Mouse (Mus musculus): ENCODE measurements around the gene Rnf167. TPM values are rescaled to one million over a fixed set of nuclear protein-coding genes. Genes with fewer than 3 reads are reported as not detected.

Rnf167 gene
- polyA plus RNA-seq, 1 experiment from 2014 or later = 129 TPM

DNA sequence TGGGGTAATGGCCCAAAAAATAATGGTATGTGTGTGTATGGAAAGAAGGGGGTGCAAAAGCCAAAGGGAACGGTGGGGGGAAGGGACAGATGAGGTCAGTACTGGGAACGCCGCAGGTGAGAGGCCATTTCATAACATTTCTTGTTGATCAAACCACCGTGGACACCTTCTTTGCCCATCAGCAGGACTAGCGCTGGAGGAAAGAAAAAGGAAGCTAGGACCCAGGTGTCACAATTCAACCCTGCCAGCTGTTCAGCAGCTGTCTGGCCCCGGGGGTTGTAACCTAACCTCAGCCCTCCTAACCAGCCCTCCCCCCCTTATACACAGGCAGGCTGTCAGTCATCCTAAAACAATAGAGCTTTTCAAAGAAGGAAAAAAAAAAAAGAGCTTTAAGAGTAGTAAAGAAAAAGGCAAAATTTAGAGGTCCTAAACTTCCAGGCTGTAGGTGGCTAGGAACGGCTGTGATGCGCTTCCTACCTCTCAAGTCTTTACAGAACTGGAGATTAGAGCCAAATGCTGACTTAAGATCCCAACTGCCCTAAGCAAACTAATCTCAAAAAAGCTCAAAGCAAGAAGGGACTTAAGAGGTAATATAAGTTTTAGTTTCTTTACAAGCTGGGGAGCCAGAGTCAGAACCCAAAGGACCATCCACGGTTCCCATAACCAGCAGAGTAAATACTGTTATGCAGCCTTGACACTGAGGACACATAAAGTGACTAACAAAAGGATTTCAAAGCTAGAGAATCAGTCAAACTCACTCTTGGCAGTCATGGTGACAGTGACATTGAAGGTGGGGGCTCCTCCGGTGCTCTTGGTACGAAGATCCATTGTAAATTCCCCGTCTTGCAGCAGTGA, 5.2 kb downstream of the Rnf167 start:
- Histone ChIP-seq H3K4me1 (replicated peaks; ENCODE audit: control insufficient read depth, insufficient read depth, low read length) (peaks cover 56% of the 10 kb centered on the region), H3K4me2 (ENCODE audit: low read depth, low read length) (peak overlapping the region; percentile 73), H3K36me3 (ENCODE audit: control insufficient read depth, insufficient read depth, low read length) (peaks cover 35% of the 10 kb centered on the region), H3K9ac (ENCODE audit: low read length) (peak overlapping the region; percentile 100), H3K4me3 (ENCODE audit: low read length) (peak overlapping the region; percentile 100), H3K27me3 (ENCODE audit: control insufficient read depth, insufficient read depth, low read depth, low read length) (no peaks in the 10 kb centered on the region), H3K27ac (ENCODE audit: low read length) (peak overlapping the region; percentile 99; the same call in 1 of the 2 replicates), H3K9me3 (ENCODE audit: control insufficient read depth, low read length) (no peaks in the 10 kb centered on the region)
- 43% methylated on average over 12 of the region's 12 CpGs for WGBS
- no peak for ATAC-seq (ENCODE audit: low read depth)

DNA sequence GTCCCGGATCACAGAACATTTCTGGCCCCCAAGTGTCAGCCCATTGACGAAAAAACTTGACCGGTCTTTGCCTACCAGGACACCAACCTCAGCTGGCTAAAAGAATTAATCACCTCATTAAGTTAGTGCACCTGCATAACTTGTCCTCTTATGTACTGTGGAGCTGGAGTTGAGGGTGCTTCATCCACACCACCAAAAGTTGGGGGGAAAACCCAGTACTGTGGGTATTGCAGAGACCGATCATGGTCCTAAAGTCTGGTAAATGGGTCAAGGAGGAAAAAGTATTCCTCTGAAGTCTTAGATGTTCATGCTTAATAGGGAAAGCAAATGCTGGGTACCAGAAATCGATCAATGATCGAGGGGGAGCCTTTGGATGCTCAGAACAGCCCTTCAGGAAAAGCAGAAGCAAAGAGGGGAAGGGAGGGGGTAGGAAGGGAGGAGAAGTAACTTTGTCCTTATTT, 5.9 kb downstream of the Rnf167 start:
- Histone ChIP-seq H3K36me3 (ENCODE audit: control insufficient read depth, insufficient read depth, low read length) (peaks cover 35% of the 10 kb centered on the region), H3K9me3 (ENCODE audit: control insufficient read depth, low read length) (no peaks in the 10 kb centered on the region), H3K27me3 (ENCODE audit: control insufficient read depth, insufficient read depth, low read depth, low read length) (no peaks in the 10 kb centered on the region), H3K4me1 (replicated peaks; ENCODE audit: control insufficient read depth, insufficient read depth, low read length) (peaks cover 62% of the 10 kb centered on the region), H3K9ac (ENCODE audit: low read length) (peak overlapping the region; percentile 100), H3K4me3 (ENCODE audit: low read length) (peak overlapping the region; percentile 100), H3K4me2 (ENCODE audit: low read depth, low read length) (peak overlapping the region; percentile 73), H3K27ac (ENCODE audit: low read length) (peak overlapping the region; percentile 99)
- no peak for ATAC-seq (ENCODE audit: low read depth)
- whole genome bisulfite sequencing = 33% methylated on average over 6 of the region's 6 CpGs

DNA sequence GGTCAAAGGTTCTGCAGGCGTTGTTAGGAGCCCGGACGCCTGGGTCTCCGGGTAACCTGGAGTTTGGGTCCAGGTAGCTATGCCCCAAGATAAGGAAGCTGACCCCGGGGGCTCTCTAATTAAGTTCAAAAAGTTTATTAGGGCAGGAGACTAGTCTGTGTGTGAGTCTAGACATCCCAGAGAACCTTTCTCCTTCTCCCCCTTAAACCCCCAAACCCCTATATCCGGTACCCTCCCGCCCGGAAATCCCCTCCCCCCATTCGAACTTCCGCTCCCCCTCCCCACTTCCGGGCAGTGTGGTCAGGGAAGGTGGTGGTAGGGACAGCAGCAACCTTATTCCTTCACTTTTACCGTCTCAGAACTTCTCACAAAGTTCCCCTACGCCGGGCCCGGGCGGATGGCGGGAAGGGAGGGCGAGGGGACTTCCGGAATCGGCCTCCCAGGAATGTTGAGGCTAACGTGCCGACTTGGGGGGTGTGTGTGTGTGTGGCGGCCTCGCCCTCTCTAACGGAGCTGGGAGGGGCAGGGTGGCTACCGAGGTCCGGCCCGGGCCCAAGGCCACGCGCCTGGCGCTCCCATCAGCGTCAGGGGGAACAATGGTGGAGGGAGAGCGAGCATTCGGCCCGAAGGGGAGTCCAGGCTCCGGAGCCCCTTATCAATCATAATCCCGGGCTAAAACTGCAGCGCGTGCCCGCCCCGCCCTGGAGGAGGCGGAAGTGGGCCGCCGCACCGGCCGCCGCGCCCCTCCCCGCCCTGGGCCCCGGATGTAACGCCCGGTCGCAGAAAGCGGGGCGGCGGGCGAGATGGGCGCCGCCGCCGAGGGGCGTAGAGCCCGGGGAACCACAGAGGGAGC, 6.5 kb downstream of the Rnf167 start:
- Histone ChIP-seq H3K27ac (ENCODE audit: low read length) (peak overlapping the region; percentile 99), H3K36me3 (ENCODE audit: control insufficient read depth, insufficient read depth, low read length) (peaks cover 33% of the 10 kb centered on the region), H3K9me3 (ENCODE audit: control insufficient read depth, low read length) (no peaks in the 10 kb centered on the region), H3K27me3 (ENCODE audit: control insufficient read depth, insufficient read depth, low read depth, low read length) (no peaks in the 10 kb centered on the region), H3K4me3 (ENCODE audit: low read length) (peak overlapping the region; percentile 100), H3K4me1 (replicated peaks; ENCODE audit: control insufficient read depth, insufficient read depth, low read length) (peaks cover 58% of the 10 kb centered on the region), H3K4me2 (ENCODE audit: low read depth, low read length) (peak overlapping the region; percentile 73), H3K9ac (ENCODE audit: low read length) (peak overlapping the region; percentile 100)
- under 1% methylated on average over 52 of the region's 63 CpGs for WGBS
- peak; percentile 63 for ATAC-seq (ENCODE audit: low read depth)

DNA sequence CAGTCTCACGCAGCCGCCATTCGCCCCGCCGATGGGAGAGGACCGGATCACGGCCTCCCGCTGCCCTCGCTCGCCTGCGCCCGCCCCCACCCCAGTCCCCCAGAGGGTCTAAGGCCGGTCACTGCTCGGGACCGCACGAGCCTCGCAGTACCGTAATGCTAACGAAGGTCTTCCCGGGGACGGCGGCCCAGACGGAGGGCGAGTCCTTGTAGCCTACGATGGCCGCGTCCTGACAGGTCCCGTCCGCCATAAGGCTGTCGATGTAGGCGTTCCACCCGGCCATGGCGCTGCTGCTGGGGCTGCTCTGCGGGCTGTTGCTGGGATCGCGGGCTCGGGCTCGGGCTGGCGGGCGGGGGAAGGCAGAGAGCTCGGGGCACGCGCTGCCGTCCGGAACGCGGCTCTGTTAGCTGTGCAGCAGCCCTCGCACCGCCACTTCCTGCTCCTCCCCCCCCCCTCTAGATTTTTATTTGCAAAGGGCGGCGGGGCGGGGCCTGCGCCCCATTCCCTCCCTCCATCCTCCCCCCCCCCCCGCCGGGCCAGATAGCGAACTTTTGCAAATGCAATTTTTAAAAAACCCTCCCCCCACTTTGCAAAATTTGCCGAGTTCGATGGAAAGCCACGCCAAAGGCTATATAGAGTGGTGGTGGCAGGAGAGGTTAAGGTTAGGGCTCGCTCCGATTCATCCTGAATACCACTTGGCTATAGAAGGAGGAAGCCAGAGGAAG, 7.3 kb downstream of the Rnf167 start, which contains the start of gene Pfn1:
Pfn1 (minus strand) TSS at position 447 of the 725 bp plus-strand sequence.
- Histone ChIP-seq H3K4me3 (ENCODE audit: low read length) (peak within 1 kb of the TSS; percentile 100), H3K9ac (ENCODE audit: low read length) (peak within 1 kb of the TSS; percentile 100), H3K9me3 (ENCODE audit: control insufficient read depth, low read length) (no peaks in the 10 kb centered on the region), H3K36me3 (ENCODE audit: control insufficient read depth, insufficient read depth, low read length) (peaks cover 26% of the 10 kb centered on the region), H3K4me2 (ENCODE audit: low read depth, low read length) (peak within 1 kb of the TSS; percentile 96), H3K27ac (ENCODE audit: low read length) (peak within 1 kb of the TSS; percentile 99), H3K4me1 (replicated peaks; ENCODE audit: control insufficient read depth, insufficient read depth, low read length) (peaks cover 51% of the 10 kb centered on the region), H3K27me3 (ENCODE audit: control insufficient read depth, insufficient read depth, low read depth, low read length) (no peaks in the 10 kb centered on the region)
- 0% methylated on average over 56 of the region's 61 CpGs for WGBS
- ATAC-seq (ENCODE audit: low read depth) = peak; percentile 72

DNA sequence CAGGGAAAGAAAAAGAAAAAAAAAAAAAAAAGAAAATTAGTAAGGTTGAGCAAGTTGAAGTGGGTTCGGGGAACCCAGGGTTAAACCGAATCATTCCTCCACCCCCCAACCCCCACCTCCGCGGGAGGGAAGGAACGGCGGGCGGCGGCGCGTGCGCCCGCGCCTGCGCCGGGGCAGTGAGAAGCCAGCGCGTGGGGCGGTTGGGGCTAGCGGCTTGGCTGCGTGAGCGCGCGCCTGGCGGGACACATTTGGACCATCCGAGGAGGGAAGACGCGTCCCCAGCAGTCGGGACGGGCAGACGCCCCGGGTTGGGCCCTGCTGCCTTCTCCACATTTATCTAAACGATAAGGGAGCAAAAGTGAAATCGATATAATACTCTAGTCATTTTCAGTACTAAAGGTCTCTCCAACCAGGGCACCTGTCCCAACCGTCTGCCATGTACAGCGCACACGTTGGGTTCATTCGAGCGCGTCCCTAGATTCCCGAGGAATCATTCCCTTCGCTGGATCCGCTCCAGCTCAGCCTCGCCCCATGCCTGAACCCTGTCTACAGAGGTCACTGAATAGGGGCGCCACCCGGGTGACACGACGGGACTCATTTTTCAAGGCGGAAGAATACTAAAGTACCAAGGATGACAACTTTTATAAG, 8.0 kb downstream of the Rnf167 start:
- Histone ChIP-seq H3K4me3 (ENCODE audit: low read length) (peak overlapping the region; percentile 100), H3K4me2 (ENCODE audit: low read depth, low read length) (peak overlapping the region; percentile 96), H3K36me3 (ENCODE audit: control insufficient read depth, insufficient read depth, low read length) (peaks cover 22% of the 10 kb centered on the region), H3K9me3 (ENCODE audit: control insufficient read depth, low read length) (no peaks in the 10 kb centered on the region), H3K4me1 (replicated peaks; ENCODE audit: control insufficient read depth, insufficient read depth, low read length) (peaks cover 46% of the 10 kb centered on the region), H3K9ac (ENCODE audit: low read length) (peak overlapping the region; percentile 100), H3K27ac (ENCODE audit: low read length) (peak overlapping the region; percentile 99), H3K27me3 (ENCODE audit: control insufficient read depth, insufficient read depth, low read depth, low read length) (no peaks in the 10 kb centered on the region)
- under 1% methylated on average over 48 of the region's 48 CpGs for WGBS
- peak; percentile 65 for ATAC-seq (ENCODE audit: low read depth)

DNA sequence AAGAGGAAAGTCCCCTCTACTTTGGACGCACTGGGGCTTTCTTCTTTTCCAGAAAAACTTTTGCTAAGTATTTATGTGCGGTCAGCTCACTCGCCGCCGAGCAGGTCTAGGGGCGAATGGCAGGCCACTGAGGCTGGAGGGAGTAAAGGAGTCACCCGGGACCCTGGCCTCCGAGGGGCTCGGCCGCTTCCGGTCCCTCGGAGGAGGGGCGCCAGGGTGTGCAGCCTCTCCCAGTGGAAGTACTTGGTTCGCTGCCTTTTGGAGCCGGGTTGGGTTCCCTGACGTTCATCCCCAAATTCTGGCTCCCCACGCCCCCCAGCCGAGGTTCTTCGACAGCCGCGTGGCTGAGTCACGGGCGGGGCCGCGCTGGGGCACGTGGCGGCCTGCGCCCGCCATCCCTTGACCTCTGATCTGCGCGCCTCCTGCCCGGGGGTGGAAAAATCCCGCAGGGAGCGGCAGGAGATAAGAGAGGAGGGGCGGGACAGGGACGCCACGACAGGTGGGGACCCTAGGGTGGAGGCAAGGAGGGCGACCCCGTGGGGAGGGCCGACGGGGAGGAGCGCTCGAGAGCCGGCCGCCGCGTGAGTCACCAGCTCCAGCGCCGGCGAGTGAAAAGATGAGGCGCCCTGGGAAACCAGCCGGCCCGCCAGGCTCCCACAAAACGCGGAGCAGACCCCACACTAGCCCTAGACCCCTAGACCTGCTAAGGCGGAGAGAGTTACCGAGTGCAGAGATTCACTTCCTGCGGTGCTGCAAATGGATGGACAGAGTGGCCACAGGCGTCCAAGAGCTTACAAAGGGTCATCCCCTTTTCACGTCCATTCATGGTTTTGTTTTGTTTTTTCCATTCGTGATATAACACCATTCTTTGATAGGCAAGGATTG, 8.8 kb downstream of the Rnf167 start:
- Histone ChIP-seq H3K27me3 (ENCODE audit: control insufficient read depth, insufficient read depth, low read depth, low read length) (no peaks in the 10 kb centered on the region), H3K36me3 (ENCODE audit: control insufficient read depth, insufficient read depth, low read length) (peaks cover 21% of the 10 kb centered on the region), H3K4me2 (ENCODE audit: low read depth, low read length) (peak overlapping the region; percentile 96), H3K27ac (ENCODE audit: low read length) (peak overlapping the region; percentile 99), H3K9ac (ENCODE audit: low read length) (peak overlapping the region; percentile 100), H3K4me3 (ENCODE audit: low read length) (peak overlapping the region; percentile 100), H3K9me3 (ENCODE audit: control insufficient read depth, low read length) (no peaks in the 10 kb centered on the region), H3K4me1 (replicated peaks; ENCODE audit: control insufficient read depth, insufficient read depth, low read length) (peaks cover 45% of the 10 kb centered on the region)
- ATAC-seq (ENCODE audit: low read depth) = peak; percentile 39
- WGBS = under 1% methylated on average over 56 of the region's 61 CpGs

DNA sequence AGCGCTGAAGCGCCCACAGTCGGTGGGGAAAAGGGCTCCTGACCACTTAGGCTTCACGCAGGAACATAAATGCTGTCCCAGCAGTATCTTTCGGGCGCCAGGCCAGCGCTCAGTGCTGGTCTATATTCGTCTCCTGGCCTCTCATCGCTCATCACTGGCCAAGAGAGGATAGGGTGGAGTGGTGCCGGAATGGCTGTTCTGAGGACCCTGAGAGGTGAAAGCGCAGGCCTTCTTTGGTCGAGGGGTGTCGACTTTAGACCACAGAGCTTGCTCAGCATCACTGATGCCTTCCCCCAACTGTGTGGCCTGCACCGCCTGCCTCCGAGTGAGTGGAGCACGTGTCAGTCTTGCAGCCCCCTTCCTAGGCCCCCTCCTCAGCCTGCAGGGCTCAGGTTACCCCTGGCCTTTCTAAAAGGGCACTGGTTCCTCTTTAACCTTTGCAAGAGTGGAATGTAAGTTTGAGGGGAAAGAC, 9.5 kb downstream of the Rnf167 start:
- WGBS = 6% methylated on average over 16 of the region's 16 CpGs
- H3K9ac ChIP-seq (ENCODE audit: low read length) = peak overlapping the region; percentile 100
- ATAC-seq (ENCODE audit: low read depth) = 0 out of 2 replicates have a peak, but pooled peaks have one; percentile 10
- peaks cover 14% of the 10 kb centered on the region for H3K36me3 ChIP-seq (ENCODE audit: control insufficient read depth, insufficient read depth, low read length)
- H3K9me3 ChIP-seq (ENCODE audit: control insufficient read depth, low read length) = no peaks in the 10 kb centered on the region
- no peaks in the 10 kb centered on the region for H3K27me3 ChIP-seq (ENCODE audit: control insufficient read depth, insufficient read depth, low read depth, low read length)
- H3K4me3 ChIP-seq (ENCODE audit: low read length) = peak overlapping the region; percentile 100
- peaks cover 38% of the 10 kb centered on the region for H3K4me1 ChIP-seq (replicated peaks; ENCODE audit: control insufficient read depth, insufficient read depth, low read length)
- peak overlapping the region; percentile 99 for H3K27ac ChIP-seq (ENCODE audit: low read length)
- peak overlapping the region; percentile 96 for H3K4me2 ChIP-seq (ENCODE audit: low read depth, low read length)

Measured in lung, embryonic 16.5 days (tissue).